Mouse (Mus musculus): Measurements from ENCODE around the gene Arhgef38.

DNA sequence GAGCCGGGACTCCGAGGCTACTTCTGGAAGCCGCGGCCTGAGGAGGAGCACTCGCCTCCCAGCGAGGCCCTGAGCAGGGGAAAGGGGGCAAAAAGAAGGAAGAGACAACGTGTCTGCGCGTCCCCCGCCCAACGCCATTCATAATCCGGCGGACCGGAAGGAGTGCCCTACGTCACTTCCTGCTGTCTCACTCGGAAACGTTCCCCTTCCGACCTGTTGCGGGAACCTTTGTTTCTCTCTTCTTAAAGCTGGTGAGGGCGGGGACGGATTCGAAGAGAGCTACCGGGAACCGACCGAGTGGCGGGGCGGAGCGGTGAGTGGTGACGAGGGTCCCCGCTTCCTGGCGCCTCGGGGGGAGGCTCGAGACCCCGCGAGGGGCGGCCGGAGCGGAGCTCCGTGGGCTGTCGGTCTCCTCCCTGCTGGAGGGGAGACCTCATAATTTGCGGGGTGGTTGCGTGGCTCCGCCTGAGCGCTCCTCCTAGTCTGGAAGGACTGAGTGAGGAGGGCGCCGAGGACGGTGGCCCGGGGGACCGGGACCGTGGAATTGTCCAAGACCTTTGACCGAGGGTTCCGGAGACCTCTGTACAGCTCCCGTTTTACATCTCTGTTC lies 143.0 kb downstream of the Arhgef38 start, which contains the start of the genes Ints12 and Gstcd:
- no peak for TF ChIP-seq TAL1 (IDR thresholded peaks at IDR 0.05; ENCODE audit: low read length)
- TF ChIP-seq GATA1 (IDR thresholded peaks at IDR 0.05; ENCODE audit: low read length), result no peak

Measured in erythroblast, embryonic 14.5 days (primary cell).